Mouse (Mus musculus): ENCODE measurements at regions not wholly inside any gene's neighbourhood (a gene's known extent, or its start where the extent isn't known, plus 50 kb on each side); places are given as distances from the start of the nearest gene placed in this dataset.

DNA sequence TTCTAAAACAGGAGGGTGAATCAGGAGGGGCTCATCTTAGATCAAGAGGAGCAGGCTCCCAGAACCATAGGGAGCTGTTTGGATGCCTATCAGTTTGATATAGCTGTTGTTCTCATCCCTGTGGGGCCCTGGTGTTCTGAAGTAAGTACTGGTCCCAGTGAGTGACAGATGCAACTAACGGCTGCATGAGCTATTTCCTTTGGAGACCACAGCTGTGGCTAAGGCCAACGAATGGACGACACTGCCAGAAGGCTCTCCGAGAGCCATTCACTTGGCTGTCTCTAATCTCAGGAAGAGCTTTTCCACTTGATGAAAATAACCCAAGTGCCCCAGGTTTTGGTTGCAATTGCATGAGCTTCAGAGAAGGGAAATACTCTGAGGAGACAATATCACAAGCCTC is 386.8 kb downstream of the Bcl11a start:
- in situ Hi-C loops (cut with MboI; ENCODE audit: unreplicated experiment in 2 of 2), result no loop called here

DNA sequence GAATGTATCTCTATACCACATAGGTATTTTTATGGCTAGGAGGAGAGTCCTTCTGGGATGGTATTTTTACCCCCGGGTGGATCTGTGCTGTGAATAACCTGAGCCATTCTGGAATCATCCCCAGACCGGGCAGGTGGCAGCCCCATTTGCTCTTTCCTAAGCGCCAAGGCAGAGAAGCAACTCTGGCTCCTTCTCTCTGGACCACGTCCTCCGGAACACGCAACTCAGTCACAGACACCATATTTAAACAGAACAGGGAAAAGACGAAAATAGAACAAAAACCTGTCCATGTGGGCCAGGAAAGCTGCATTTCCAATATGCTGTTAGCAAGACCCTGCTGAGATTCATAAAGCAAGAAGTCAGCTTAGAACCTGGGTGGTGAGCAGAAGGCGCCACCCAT is 389.6 kb downstream of the Bcl11a start:
- in situ Hi-C loops (cut with MboI; ENCODE audit: unreplicated experiment in 2 of 2), result no loop called here

DNA sequence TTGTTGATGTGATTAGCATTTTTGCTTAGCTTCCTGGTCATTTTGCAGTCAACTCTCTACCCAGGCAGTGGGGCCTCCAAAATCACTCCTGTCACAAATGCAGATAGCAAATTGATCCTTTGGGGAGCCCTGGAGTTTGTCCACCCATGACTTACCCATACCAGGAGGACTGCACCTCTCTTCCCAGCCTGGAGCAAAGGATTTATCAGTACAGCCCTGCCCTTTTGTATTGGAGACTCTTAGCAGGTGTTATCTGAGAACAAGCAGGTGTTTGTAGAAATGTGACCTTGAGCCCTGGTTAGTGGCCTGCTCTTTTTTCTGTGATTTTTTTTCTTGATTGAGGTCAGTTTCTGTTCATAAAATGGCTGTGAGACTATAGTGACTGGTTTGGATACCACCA is 392.6 kb downstream of the Bcl11a start:
- in situ Hi-C loops (cut with MboI; ENCODE audit: unreplicated experiment in 2 of 2), result no loop called here

DNA sequence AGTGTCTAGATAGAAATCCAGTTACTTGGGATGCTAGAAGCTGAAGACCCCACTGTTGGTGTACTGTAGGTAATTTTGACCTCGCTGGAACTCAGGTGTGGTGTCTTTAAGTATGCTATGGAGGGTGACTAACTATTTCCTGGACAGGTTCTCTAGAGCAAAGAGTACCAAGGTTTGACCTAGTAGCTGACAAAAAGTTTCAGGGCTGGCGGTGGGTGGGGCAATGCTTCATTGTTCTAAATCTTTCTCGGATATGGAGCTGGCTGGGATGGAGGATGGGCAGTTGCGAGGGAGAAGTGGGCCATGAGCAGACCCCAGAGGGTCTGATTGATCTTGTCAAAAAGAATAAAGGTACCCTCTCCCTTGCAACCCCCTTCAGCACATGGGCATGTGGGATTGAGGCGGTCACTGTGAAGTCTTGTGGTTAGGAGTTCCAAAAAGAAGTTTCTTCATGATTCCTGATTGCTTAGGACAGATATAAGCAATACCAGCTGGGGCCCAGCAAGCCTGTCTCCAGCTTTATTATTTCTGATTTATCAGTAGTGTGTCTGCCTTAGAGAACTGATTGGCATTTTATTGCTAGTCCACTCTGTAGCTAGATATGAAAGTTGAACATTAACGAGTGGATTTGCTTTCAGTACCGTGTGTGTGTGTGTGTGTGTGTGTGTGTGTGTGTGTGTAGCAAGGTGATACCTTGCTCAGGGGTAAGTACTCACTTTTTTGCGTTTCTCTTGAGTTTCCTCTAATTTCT is 394.9 kb downstream of the Bcl11a start:
- in situ Hi-C loops (cut with MboI; ENCODE audit: unreplicated experiment in 2 of 2), result no loop called here

DNA sequence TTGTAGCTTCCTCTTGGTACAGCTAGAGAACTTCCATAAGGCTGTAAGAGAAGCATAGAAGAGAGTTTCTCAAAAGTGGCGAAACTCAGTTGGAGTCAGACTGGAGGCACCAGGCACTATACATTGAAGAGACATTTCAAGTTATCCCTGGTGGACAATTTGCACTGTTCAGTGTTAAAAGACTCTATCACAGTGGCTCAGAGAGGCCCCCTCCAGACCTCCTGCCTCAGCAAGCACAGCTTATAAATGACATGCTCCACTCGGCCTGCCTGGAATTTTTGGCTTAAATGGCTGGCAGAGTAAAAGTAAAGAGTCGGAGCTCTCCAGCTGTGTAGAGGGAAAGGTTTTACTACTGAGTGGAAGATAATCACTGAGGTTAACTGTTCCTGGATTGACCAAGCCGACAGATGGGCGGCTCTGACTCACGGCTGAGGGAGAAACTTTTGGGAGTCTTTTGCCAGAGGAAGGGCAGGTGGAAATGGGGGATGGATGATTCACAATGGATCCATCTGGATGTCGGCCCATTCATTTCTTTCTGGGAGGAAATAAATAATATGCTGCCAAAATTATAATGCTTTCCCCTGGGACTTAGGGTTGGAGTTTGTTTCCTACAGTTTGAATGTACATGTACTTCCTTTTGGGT is 395.6 kb downstream of the Bcl11a start:
- in situ Hi-C loops (cut with MboI; ENCODE audit: unreplicated experiment in 2 of 2), result no loop called here

GRCm38 (mm10) chr11:24502722-24503424 is 425.0 kb downstream of the Bcl11a start:
- in situ Hi-C loops (cut with MboI; ENCODE audit: unreplicated experiment in 2 of 2), result no loop called here

- in situ Hi-C loops (cut with MboI; ENCODE audit: unreplicated experiment in 2 of 2), result no loop called here
These were observed 437.7 kb downstream of the Bcl11a start for GRCm38 (mm10) chr11:24515568-24515967.

- in situ Hi-C loops (cut with MboI; ENCODE audit: unreplicated experiment in 2 of 2), result no loop called here
These were observed 457.6 kb downstream of the Bcl11a start for GRCm38 (mm10) chr11:24535462-24535861.

- in situ Hi-C loops (cut with MboI; ENCODE audit: unreplicated experiment in 2 of 2), result no loop called here
These were observed 459.9 kb downstream of the Bcl11a start for GRCm38 (mm10) chr11:24537721-24538120.

DNA sequence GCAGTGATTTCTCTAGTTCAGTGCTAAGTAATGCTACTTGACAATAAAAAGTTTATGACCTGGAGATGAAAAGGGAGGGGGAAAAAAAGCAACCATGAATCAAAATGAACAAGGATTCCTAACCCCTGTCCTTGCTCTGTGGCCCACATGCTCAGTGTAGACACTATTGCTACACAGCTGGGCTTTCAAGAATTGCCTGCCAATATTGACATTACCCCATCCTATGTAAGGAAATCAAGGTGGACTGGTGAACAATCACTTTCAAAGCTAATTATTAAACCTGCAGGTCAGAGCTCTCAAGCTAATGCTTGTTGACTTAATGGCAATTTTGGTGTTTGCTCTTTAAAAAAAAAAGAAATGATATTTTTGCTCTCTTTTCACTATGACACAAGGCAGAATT is 491.8 kb downstream of the Bcl11a start:
- in situ Hi-C loops (cut with MboI; ENCODE audit: unreplicated experiment in 2 of 2), result no loop called here

DNA sequence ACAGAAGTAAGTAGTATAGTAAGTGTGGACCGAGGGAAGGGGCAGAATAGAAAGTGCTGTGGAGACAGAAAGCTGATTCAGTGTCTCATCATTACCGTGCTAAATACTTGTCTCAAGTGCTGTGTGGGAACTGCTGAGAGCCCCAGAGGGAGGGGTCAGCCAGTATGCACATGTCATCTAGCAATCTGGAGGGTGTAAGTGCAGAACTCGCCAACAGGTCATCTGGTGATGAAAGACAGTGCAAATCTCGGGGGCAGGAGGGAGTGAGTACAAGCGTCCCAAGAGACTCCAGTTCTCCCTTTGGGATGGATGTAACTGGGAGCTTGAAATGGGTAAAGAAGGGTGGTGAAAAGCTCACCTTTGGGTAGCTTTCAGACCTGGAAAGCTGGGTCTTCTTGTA is 535.7 kb downstream of the Bcl11a start:
- in situ Hi-C loops (cut with MboI; ENCODE audit: unreplicated experiment in 2 of 2), result no loop called here

DNA sequence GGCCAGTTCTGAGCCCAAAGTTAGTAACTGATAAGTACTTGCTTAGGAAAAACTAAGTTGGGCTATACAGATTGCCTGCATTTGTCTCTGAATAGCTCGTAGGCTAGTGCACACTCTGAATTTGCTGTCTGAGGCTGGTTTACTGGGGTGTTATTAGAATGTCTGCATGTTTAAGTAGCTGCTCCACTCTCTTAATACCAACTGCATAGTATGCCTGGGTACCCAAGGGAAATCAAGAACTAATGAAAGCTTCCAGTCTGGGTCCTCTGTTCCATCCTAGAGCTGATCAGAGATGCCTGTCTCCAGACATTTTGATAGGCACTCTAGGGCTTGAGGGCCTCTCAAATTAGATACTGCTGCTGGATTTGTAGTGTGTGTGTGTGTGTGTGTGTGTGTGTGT is 537.6 kb downstream of the Bcl11a start:
- in situ Hi-C loops (cut with MboI; ENCODE audit: unreplicated experiment in 2 of 2), result no loop called here

GRCm38 (mm10) chr11:24618586-24618985 is 540.7 kb downstream of the Bcl11a start:
- in situ Hi-C loops (cut with MboI; ENCODE audit: unreplicated experiment in 2 of 2), result no loop called here

DNA sequence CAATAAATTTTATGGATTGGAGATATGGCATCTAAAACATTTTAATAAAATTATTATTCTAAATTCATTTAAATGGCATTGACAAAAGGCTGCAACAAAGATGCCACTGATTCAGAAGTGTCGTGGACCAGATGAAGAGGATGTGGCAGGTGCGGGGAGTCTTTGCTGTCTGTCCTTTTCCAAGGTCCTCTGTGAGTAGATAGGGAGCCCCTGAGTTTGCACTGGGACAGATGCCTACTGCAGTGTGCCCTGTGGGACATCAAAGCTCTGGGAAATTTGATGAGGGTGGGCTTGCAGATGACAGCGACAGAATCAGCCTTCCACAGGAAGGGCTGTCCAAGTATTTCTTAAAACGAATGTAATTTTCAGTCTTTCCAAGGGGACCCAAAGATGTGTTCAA is 541.2 kb downstream of the Bcl11a start:
- in situ Hi-C loops (cut with MboI; ENCODE audit: unreplicated experiment in 2 of 2), result no loop called here

DNA sequence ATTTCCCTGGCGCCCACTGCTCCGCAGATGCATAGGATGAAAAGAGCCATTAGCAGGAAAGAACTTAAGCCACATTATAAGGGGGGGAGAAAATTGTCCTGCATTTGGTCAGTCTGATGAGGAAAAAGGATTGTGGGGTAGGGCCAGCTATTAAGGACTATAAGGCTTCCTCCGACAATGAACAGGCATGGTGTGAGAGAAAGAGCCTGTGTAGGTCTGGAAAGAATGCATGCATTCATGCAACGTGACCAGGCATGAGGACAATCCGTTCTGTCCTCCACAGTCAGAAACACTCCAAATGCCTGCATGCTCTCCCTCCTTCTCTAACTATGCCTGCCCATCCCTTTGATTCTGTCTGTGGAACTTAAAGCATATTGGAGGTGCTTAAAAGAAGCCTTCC is 550.8 kb downstream of the Bcl11a start:
- in situ Hi-C loops (cut with MboI; ENCODE audit: unreplicated experiment in 2 of 2), result no loop called here

GRCm38 (mm10) chr11:24629431-24629830 is 551.6 kb downstream of the Bcl11a start:
- in situ Hi-C loops (cut with MboI; ENCODE audit: unreplicated experiment in 2 of 2), result no loop called here

DNA sequence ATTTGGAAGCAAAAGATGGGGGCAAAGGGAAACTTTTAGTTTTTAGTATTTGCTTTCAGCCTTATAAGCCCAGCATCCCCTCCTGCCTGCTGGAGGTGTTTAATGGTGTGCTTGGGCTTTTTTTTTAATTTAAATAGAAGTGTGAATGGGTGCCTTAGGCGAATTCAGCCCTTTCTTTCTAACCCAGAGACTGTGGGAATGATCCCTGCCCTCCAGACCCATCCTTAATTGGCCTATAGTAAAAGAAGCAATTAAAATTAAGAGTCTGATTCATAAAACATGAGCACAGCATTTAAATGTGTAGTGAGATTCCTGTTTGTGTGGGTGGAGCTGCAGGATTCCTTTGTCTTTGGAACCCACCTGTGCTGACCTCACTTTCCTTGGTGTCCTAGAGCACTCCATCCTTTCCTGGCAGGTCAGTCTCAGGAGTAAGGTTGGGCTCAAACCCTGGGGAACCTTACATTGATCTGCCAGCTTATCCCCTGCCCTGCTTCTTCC is 552.6 kb downstream of the Bcl11a start:
- in situ Hi-C loops (cut with MboI; ENCODE audit: unreplicated experiment in 2 of 2), result no loop called here

- in situ Hi-C loops (cut with MboI; ENCODE audit: unreplicated experiment in 2 of 2), result no loop called here
These were observed 553.8 kb downstream of the Bcl11a start for GRCm38 (mm10) chr11:24631651-24632050.

- in situ Hi-C loops (cut with MboI; ENCODE audit: unreplicated experiment in 2 of 2), result no loop called here
These were observed 558.9 kb downstream of the Bcl11a start for GRCm38 (mm10) chr11:24636716-24637115.

- in situ Hi-C loops (cut with MboI; ENCODE audit: unreplicated experiment in 2 of 2), result no loop called here
These were observed 565.7 kb downstream of the Bcl11a start for GRCm38 (mm10) chr11:24643439-24644109.

DNA sequence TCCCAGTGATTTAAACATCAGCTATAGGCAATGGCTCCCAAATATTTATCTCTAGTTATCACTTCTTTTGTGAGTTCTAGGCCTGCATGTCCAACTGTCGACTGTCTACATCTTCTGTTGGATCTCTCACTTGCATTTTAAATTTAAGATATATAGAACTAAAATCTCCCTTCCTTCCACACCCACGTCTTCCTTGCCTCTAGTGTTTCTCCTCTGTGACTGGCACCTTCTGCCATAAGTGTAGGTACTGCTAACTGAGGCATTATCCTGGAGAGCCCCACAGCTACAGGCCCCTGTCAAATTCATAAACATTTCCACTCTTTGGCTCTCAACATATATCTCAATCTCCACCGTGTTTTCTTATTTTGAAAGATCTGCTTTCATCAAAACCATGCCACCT is 575.0 kb downstream of the Bcl11a start:
- in situ Hi-C loops (cut with MboI; ENCODE audit: unreplicated experiment in 2 of 2), result no loop called here

All from v-Abl transformed pro-B cells (cell line).